Mouse (Mus musculus) myocyte (in vitro differentiated cells): Measurements from ENCODE around the gene E130114P18Rik. TPM values are rescaled to one million over a fixed set of nuclear protein-coding genes. Genes with fewer than 3 reads are reported as not detected.

Experiments used
- H3K27me3 ChIP-seq: one replicate; pipeline ENCODE4 v1.6.1; 2011; ENCODE audit not compliant: control insufficient read depth, insufficient read depth, insufficient read length
- H3K36me3 ChIP-seq: one replicate; pipeline ENCODE4 v1.6.1; 2011; ENCODE audit not compliant: control insufficient read depth, insufficient read depth
- H3K4me2 ChIP-seq: one replicate; pipeline ENCODE4 v1.6.1; 2011; ENCODE audit warnings: low read depth, control low read depth
- H3K4me3 ChIP-seq: one replicate; pipeline ENCODE4 v1.5.1; 2011; ENCODE audit warnings: mild to moderate bottlenecking, control low read depth, moderate library complexity
- H3K79me2 ChIP-seq: one replicate; pipeline ENCODE4 v1.6.1; 2011; ENCODE audit not compliant: control insufficient read depth, insufficient read depth
- H3ac ChIP-seq: one replicate; pipeline ENCODE4 v1.6.1; 2011; ENCODE audit not compliant: control insufficient read depth, insufficient read length
- CEBPB ChIP-seq: IDR thresholded peaks from 2 replicates; pipeline ENCODE4 v1.6.1; 2011; ENCODE audit warnings: mild to moderate bottlenecking, moderate library complexity; ENCODE audit not compliant: poor library complexity, insufficient read depth, severe bottlenecking
- E2F4 ChIP-seq: IDR thresholded peaks from one replicate; pipeline ENCODE4 v1.6.1; 2011; ENCODE audit warnings: mild to moderate bottlenecking, control low read depth, moderate library complexity; ENCODE audit not compliant: insufficient read depth
- MAX ChIP-seq: IDR thresholded peaks from one replicate; pipeline ENCODE4 v1.6.1; 2011; ENCODE audit warnings: low read depth, mild to moderate bottlenecking, control low read depth
- MYOD1 ChIP-seq, 3 experiments: IDR thresholded peaks; one replicate each; pipeline ENCODE4 v1.6.1; 2011; ENCODE audit warnings: control low read depth in 2 of 3, low read depth in 2 of 3, mild to moderate bottlenecking in 2 of 3, moderate library complexity in 1 of 3; ENCODE audit not compliant: insufficient read length in 2 of 3, control insufficient read depth in 1 of 3
- MYOG ChIP-seq, 3 experiments: IDR thresholded peaks; one replicate each; pipeline ENCODE4 v1.6.1; 2011; ENCODE audit warnings: control low read depth in 2 of 3, low read depth in 2 of 3, mild to moderate bottlenecking in 2 of 3; ENCODE audit not compliant: insufficient read length in 2 of 3, control insufficient read depth in 1 of 3, insufficient read depth in 1 of 3
- POLR2A ChIP-seq: IDR thresholded peaks from one replicate; pipeline ENCODE4 v1.6.1; 2011; ENCODE audit warnings: low read depth, mild to moderate bottlenecking, control low read depth, moderate library complexity; ENCODE audit not compliant: insufficient read length
- POLR2AphosphoS2 ChIP-seq: IDR thresholded peaks from one replicate; pipeline ENCODE4 v1.6.1; 2011; ENCODE audit warnings: low read depth, control low read depth; ENCODE audit not compliant: insufficient read length
- REST ChIP-seq: IDR thresholded peaks from one replicate; pipeline ENCODE4 v1.6.1; 2011; ENCODE audit warnings: mild to moderate bottlenecking, control low read depth, moderate library complexity; ENCODE audit not compliant: insufficient read depth, insufficient read length
- SRF ChIP-seq: IDR thresholded peaks from one replicate; pipeline ENCODE4 v1.6.1; 2011; ENCODE audit warnings: low read depth; ENCODE audit not compliant: control insufficient read depth, insufficient read length
- TCF12 ChIP-seq: IDR thresholded peaks from one replicate; pipeline ENCODE4 v1.6.1; 2011; ENCODE audit warnings: mild to moderate bottlenecking, control low read depth; ENCODE audit not compliant: poor library complexity, insufficient read depth, severe bottlenecking
- TCF3 ChIP-seq: IDR thresholded peaks from one replicate; pipeline ENCODE4 v1.6.1; 2011; ENCODE audit warnings: low read depth, control low read depth; ENCODE audit not compliant: insufficient read length
- USF1 ChIP-seq: IDR thresholded peaks from one replicate; pipeline ENCODE4 v1.6.1; 2011; ENCODE audit warnings: low read depth, mild to moderate bottlenecking, control low read depth, moderate library complexity
- polyA plus RNA-seq: library from polyadenylated mRNA; unstranded; fragments of >200 nt; fragmentation: generic; extraction: Trizol; gene quantifications from one replicate; pipeline ENCODE4 v1.2.1, GENCODE M21; 2012; ENCODE audit warnings: missing spikeins

The E130114P18Rik gene
- polyA plus RNA-seq, 1 experiment = not detected

DNA sequence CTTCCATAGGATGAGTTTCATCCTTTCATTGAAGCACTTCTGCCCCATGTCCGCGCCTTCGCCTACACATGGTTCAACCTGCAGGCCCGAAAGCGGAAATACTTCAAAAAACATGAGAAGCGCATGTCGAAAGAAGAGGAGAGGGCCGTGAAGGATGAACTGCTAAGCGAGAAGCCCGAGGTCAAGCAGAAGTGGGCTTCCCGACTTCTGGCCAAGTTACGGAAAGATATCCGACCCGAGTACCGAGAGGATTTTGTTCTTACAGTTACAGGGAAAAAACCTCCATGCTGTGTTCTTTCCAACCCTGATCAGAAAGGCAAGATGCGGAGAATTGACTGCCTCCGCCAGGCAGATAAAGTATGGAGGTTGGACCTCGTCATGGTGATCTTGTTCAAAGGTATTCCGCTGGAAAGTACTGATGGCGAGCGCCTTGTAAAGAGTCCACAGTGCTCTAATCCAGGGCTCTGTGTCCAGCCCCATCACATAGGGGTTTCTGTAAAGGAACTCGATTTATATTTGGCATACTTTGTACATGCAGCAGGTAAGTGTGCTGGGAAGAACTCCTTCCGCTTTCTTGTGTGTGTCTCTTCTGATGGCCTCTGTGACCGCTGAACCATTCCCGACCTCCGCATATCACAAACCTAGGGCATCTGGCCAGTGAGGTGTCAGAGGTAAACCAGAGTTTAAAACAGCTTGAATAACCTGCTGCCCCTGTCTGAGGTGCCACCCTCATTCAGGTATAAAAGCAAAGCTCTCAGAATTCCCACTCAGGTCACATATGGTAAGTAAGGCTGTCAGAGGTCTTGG lies 5.4 kb upstream of the E130114P18Rik start:
- H3K27me3 ChIP-seq = peaks cover 8% of the 10 kb centered on the region
- TF ChIP-seq POLR2AphosphoS2 (no peak), MAX (no peak), USF1 (no peak), REST (no peak), TCF3 (no peak), E2F4 (no peak), MYOD1 (IDR thresholded peaks at IDR 0.05; ENCODE audit: control insufficient read depth in 1 of 3, insufficient read length in 2 of 3, low read depth in 2 of 3) (no peak), TCF12 (no peak)

DNA sequence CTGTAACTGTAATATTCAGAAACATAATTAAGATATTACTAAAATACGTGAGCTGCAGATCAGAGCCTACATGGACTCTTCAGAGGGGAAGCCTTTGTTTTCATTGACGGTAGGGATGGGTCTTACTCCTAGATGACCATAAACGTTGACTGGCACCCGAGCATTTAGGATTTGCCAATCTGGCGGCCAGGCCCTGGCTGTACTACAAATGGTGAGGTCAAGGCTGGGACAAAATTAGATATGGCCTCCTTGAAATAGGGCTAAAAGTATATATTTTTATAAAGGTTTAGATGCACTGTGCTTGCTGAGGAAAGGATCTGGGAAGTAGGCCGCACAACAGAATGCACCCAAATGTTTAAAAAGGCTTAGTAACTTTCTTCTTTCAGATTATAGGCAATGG lies 4.6 kb upstream of the E130114P18Rik start:
- H3K4me3 ChIP-seq = no peak overlapping the region
- H3K36me3 ChIP-seq = no peaks in the 10 kb centered on the region
- peaks cover 15% of the 10 kb centered on the region for H3K27me3 ChIP-seq
- H3K79me2 ChIP-seq = no peaks in the 10 kb centered on the region
- H3K4me2 ChIP-seq = no peak overlapping the region
- no peak overlapping the region for H3ac ChIP-seq
- TF ChIP-seq REST (no peak), MYOD1 (IDR thresholded peaks at IDR 0.05; ENCODE audit: control insufficient read depth in 1 of 3, insufficient read length in 2 of 3, low read depth in 2 of 3) (no peak), CEBPB (no peak), POLR2AphosphoS2 (no peak), MAX (no peak), E2F4 (no peak), USF1 (no peak), TCF3 (no peak), POLR2A (no peak), MYOG (IDR thresholded peaks at IDR 0.05; ENCODE audit: control insufficient read depth in 1 of 3, insufficient read depth in 1 of 3, insufficient read length in 2 of 3, low read depth in 2 of 3) (no peak), TCF12 (no peak), SRF (no peak)

More for the DNA sequence above, 5.4 kb upstream of the E130114P18Rik start:
- no peaks in the 10 kb centered on the region for H3K36me3 ChIP-seq
- H3K79me2 ChIP-seq = no peaks in the 10 kb centered on the region
- no peak overlapping the region for H3ac ChIP-seq
- H3K4me2 ChIP-seq = no peak overlapping the region
- H3K4me3 ChIP-seq = no peak overlapping the region

DNA sequence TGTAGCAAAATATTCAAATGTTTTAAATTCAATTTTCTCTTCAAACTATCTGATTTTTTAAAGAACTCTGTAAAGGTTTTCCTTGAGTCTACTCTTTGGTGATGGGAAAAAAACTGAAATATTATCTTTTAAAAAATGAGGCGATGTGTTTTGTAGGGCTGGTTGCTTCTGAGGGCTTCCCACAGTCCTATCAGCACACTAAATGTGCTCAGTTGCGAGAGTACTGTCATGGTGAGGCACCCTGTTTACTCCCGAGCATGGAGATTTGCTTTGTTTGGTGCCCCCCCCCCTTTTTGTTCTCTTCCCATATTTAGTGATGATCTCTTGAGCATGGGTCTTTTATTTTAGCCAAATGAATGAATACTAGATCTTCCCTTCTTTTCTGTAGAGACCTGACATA lies 4.2 kb upstream of the E130114P18Rik start:
- Histone ChIP-seq H3K36me3 (no peaks in the 10 kb centered on the region), H3K27me3 (peaks cover 20% of the 10 kb centered on the region), H3ac (no peak overlapping the region), H3K4me2 (no peak overlapping the region), H3K4me3 (no peak overlapping the region), H3K79me2 (no peaks in the 10 kb centered on the region)
- TF ChIP-seq MYOG (IDR thresholded peaks at IDR 0.05; ENCODE audit: control insufficient read depth in 1 of 3, insufficient read depth in 1 of 3, insufficient read length in 2 of 3, low read depth in 2 of 3) = no peak
- TF ChIP-seq REST = no peak
- TF ChIP-seq TCF12 = no peak
- no peak for TF ChIP-seq USF1
- no peak for TF ChIP-seq SRF
- no peak for TF ChIP-seq MYOD1 (IDR thresholded peaks at IDR 0.05; ENCODE audit: control insufficient read depth in 1 of 3, insufficient read length in 2 of 3, low read depth in 2 of 3)

DNA sequence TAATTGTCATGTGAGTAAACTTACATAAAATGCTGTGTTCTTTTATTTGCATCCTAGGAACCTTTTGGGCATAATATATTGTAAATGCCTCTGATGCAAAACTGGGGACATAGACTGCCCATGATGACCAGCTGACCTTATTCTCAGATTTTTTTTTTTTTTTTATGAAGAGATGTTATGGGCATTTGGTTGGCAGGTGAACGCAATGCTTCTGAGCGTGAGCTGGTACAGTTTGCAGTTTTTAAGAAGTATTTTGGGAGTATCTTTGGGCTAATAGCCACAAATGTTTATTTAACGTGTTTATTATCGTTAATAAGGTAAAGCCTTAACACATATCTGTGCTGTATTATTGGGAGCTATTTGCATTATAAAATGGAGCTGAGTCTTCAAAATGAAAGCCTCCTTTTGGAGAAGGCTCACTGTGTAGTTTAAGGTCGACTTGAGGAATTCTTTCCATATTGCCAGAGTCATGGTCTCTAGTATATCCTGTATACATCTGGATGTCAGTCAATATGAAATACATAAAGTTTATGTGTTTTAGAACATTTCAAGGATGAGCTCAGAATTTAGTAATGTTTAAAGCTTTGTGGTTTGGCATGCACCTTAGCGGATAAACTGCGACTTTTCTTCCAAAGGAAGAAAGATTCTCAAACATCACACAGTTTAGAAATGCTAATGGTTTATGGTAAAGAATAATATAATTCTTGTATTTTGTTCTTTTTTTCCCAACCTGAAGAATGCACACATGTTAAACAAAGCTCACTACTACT lies 3.0 kb upstream of the E130114P18Rik start:
- Histone ChIP-seq H3K4me2 (no peak overlapping the region), H3ac (no peak overlapping the region), H3K79me2 (no peaks in the 10 kb centered on the region), H3K4me3 (no peak overlapping the region), H3K36me3 (no peaks in the 10 kb centered on the region), H3K27me3 (peaks cover 26% of the 10 kb centered on the region)
- TF ChIP-seq SRF = no peak
- TF ChIP-seq POLR2A = no peak
- no peak for TF ChIP-seq MAX
- TF ChIP-seq REST = no peak
- TF ChIP-seq MYOG (IDR thresholded peaks at IDR 0.05; ENCODE audit: control insufficient read depth in 1 of 3, insufficient read depth in 1 of 3, insufficient read length in 2 of 3, low read depth in 2 of 3) = no peak
- no peak for TF ChIP-seq TCF12

DNA sequence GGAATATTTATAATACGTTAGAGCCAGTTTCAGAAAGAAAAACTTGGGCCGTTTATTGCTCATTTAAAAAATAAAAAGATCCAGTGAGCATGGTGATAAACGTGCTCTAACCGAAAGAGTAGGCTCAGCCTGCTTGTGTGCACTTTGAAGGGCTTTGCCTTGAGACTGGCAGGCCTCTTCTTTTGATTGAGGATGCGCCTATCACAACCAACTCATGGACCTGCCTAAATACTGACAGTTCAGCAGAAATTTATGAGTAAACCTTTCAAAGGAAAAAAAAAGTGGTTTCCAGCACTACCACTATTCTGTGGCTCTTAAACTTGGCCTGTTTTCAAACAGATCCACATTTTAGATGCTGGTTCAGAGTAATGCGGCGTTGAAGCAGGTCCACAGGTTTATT lies 2.1 kb upstream of the E130114P18Rik start:
- no peak overlapping the region for H3K4me3 ChIP-seq
- peaks cover 26% of the 10 kb centered on the region for H3K27me3 ChIP-seq
- H3K4me2 ChIP-seq = no peak overlapping the region
- H3K79me2 ChIP-seq = no peaks in the 10 kb centered on the region
- no peak for TF ChIP-seq CEBPB
- H3ac ChIP-seq = no peak overlapping the region
- no peaks in the 10 kb centered on the region for H3K36me3 ChIP-seq
